Mouse (Mus musculus): Measurements from ENCODE around the gene Iqgap2. TPM values are rescaled to one million over a fixed set of nuclear protein-coding genes. Genes with fewer than 3 reads are reported as not detected.

The Iqgap2 gene
- polyA plus RNA-seq, 1 experiment, result 6.0 TPM

- DNase-seq (ENCODE audit: low spot score), result no peak
Observed at GRCm38 (mm10) chr13:95714271-95714975, 177.3 kb downstream of the Iqgap2 start.

DNA sequence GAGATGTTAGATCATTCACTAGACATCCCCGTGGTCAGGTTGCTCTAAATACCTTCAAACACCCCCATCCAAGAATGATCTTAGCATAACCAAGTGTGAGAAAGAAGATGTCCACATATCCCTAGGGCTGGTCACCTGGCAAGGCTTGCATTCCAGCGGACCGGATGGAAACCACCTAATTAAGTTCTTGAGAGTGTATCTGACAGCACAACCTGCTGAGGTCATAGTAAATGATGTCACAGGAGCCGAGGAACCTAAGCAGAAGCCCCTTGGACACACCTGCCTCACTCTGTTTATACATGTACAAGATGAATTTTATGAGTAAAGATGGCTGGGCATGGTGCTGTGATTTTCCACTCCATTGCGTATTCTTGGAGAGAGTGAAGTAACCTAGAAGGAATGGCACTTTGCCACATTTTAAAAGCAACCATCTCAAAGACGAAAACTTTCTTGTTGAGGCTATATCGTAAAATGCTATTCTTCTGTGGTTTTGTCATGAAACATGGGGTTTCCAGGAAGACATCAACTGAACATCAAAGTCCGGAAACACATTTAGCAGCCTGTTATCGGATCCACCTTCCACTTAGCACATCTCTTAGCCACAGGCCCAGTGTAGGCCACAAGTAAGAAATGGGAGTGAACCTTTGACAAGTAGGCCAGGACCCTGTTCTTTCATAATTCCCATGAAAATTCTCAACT lies 179.0 kb downstream of the Iqgap2 start:
- no peak for DNase-seq (ENCODE audit: low spot score)

DNA sequence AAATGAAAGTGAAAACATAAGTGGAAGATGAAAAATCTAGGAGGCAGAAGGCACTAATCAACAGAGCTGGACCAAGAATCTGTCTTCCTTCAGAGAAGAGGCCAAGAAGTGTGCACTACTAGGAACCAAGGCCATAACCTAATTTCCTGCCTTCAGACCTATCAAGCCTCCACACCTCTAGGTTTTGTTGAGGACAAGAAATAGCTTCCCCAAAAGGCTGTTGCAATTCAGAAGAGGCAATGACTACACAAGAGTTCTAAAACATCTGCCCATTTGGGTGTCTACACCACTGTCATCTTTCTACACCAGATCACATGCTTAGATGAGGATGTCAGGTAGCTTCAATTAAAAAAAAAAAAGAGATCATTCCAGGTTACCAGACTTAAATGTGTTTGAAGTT lies 179.7 kb downstream of the Iqgap2 start:
- DNase-seq (ENCODE audit: low spot score), result no peak

DNA sequence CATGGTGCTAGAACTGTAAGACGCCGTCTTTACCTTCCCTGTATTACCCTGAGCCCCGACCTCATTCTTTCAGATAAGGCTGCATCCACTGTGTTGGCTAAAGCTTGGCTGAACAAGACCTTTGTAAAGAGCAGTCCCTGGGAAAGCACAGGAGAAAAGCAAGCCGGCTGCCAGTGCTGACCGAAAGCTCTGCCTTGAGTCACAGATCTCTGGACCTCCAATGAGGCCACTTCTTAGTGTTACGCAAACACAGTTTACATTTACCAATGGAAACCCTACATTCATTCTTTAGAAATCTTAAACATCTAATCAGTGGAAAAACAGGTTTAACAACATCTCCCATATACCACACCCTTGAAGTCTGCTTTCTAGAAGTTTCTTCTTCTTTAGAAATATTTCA lies 186.1 kb downstream of the Iqgap2 start:
- no peak for DNase-seq (ENCODE audit: low spot score)

DNA sequence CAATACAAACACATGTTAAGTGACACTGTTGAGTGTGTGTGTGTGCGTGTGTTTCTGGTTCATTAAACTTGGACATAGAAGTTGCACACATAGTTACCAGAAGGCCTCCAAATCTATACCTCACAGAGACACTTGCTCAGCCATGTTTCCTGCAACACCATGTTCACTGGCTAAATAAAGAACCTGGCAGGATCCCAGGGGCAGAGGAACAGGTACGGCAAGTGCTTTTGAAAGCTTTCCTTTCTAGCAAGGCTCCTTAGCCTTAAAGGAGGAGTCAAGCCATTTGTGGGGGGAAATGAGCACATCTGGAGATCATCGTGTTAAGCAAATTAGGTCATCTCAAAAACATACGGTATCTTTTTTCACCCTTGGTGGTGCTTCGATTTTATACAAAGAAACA lies 188.3 kb downstream of the Iqgap2 start:
- DNase-seq (ENCODE audit: low spot score), result no peak

GRCm38 (mm10) chr13:95697874-95698273 lies 193.8 kb downstream of the Iqgap2 start:
- no peak for DNase-seq (ENCODE audit: low spot score)

DNA sequence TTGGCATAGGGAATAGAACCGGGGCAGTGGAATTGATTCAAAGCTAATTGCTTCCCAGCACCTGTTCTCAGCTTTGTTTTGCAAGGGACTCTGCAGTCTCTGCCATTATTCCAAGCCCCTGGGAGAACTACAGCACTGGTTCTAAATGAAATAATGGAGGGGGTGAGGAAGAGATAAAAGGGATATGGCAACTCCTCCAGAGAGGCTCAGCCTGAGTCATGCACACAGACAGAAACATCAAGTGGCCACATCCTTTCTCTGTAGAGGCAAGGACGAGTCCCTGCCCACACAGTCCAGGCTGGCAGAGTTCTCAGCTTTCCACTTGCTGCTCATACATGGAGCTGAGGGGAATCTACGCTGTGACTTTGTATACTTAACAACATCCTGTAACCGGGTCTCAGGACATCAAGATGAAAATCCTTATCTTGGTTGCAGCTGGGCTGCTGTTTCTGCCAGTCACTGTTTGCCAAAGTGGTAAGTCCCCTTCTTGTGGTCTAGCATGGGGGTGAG lies 195.0 kb downstream of the Iqgap2 start, which contains the start of gene F2rl2:
F2rl2 (plus strand) TSS at position 200 of the 510 bp plus-strand sequence.
- DNase-seq (ENCODE audit: low spot score), result no peak

DNA sequence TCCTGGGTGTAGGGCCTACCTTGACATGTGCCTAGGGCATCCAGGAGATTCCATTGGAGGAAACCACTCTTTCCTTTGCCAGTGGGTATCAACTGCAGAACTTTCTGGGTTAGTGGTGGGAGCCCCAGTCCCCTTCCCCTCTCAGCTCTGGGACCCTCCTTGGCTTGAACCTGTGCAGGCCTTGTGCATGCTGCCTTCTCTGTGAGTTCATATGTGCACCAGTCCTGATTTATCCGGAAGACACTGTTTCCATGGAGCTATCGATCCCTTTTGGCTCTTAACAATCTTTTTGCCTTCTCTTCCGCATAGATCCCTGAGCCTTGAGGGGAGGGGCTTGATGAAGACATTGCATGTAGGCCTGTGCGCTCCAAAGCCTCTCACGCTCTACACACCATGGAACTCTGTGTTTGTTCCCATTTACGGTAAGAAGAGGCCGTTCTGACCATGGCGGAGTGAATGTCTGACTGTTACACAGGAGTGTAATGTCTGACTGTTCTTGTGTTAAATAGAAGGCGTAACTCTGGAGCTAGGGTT lies 195.5 kb downstream of the Iqgap2 start:
- DNase-seq (ENCODE audit: low spot score), result no peak

DNA sequence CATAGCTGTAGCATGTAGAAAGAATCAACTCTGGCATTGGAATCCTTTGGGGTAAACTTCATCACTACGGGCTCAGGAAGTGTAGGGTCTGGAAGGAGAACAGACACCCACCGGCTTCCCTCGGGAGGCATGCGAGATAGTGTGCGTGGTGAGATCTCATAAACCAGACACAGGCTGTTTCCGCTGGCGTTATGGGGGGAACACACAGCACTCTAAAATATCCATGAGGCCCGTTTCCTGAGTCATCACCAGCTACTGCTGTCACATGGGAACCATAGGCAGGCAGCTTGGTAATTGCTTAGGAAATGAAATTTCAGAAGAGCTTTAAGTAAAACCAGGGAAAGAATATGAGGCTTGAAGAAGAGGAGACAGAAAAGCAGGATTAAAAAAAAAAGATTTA lies 199.5 kb downstream of the Iqgap2 start:
- no peak for DNase-seq (ENCODE audit: low spot score)

DNA sequence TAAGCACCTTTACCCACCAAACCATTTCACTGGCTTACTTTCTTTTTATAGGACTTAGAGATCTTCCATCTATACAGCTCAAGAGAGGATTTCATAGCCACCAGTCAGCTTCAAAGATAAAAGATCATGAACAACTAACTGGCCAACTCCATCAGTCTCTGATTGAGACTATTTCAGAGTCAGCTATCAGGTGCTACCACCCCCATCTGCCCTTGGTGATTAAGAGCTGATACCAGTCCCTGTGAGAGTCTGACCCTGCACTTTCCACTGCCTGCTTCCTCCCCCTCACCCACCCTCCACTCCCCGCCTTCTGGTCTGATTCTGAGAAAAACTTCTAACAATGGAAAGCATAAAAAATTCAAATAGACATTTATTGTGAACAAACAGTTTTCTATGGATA lies 203.1 kb downstream of the Iqgap2 start:
- no peak for DNase-seq (ENCODE audit: low spot score)

DNA sequence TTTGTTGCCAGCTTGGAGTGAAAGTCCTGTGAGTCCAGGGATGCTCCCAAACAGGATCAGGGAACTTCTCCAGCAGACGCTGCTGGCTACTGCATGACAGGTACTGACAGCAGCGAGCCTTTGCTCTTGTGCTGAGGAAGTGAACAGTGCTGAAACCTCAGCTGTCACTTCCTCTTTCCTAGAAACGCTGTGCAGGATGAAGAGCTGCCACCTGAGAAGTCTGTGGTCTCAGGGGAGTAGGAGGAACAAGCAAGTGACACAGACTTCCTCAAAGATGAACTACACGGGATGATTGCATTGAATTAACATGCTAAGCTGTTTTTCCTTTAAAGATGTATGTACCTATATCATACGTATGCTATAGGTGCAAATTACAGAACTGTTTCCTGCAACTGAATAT lies 206.0 kb downstream of the Iqgap2 start:
- DNase-seq (ENCODE audit: low spot score), result no peak

DNA sequence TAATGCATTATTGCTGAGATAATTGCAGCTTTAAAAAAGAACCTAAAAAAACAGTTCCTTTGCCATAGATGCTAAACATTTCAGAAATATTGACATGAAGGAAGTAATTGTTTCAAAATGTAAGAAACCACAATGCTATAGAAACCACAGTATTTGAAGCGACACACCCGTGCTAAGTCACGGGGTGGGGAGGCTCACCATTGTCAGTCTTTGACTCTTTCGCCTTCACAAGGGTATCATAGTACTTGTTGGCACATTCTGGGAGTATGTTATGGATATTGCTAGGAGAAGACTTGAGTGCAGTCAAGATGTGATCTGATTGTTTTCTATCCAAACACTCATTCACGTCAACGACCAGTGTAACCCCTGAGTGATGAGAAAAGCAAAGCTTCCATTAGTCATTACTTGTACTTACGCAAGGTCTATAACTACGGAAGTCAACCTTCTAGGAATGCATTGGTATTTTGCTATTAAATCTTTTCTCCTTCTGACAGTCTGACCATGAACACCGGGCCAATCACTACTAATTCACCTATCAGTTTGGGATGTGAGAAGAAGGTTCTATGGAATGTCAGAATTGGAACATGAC lies 207.0 kb downstream of the Iqgap2 start:
- DNase-seq (ENCODE audit: low spot score), result no peak

- no peak for DNase-seq (ENCODE audit: low spot score)
Observed at GRCm38 (mm10) chr13:95679491-95679941, 212.2 kb downstream of the Iqgap2 start.

GRCm38 (mm10) chr13:95679078-95679477 lies 212.6 kb downstream of the Iqgap2 start:
- no peak for DNase-seq (ENCODE audit: low spot score)

DNA sequence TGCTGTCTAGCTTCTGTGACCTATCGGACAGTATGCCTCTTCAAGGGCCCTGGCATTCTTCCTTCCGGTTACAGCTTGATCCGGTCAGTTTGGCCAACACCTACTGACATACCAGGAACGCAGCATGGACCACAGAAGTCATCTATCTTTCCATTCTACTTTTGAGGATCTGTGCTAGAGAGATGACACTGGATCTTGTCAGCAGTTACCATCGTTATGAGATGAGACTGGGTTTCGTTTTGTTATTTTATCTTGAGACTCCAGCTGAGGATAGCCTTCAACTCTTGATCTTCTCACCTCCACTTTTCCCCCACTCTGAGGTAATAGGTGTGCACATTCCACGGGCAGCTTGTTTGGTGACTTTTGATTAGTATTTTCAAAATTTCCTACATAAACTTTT lies 219.3 kb downstream of the Iqgap2 start:
- no peak for DNase-seq (ENCODE audit: low spot score)

- DNase-seq (ENCODE audit: low spot score), result no peak
Observed at GRCm38 (mm10) chr13:95671108-95671897, 220.4 kb downstream of the Iqgap2 start.

- DNase-seq (ENCODE audit: low spot score), result no peak
Observed at GRCm38 (mm10) chr13:95670534-95670933, 221.2 kb downstream of the Iqgap2 start.

DNA sequence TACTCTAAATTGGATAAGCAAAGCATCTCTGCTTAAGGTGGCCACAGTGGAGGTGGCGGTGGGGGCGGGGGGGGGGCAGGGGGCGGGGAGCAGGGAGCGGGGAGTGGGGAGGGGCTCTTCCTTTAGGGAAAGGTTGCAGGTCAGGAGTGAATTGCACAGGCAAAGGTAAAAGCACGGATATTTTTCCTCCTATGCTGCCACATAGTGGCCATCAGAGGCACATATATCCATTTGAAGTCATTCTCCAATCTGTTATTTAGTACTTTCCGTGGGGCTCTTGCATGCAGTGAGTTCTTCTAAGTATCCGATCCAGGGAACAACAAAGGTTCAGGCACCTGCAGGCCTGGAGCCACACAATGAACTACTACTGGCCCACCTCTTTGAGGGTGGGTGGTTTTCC lies 224.5 kb downstream of the Iqgap2 start:
- DNase-seq (ENCODE audit: low spot score), result no peak

- DNase-seq (ENCODE audit: low spot score), result no peak
Observed at GRCm38 (mm10) chr13:95665644-95666356, 225.9 kb downstream of the Iqgap2 start.

DNA sequence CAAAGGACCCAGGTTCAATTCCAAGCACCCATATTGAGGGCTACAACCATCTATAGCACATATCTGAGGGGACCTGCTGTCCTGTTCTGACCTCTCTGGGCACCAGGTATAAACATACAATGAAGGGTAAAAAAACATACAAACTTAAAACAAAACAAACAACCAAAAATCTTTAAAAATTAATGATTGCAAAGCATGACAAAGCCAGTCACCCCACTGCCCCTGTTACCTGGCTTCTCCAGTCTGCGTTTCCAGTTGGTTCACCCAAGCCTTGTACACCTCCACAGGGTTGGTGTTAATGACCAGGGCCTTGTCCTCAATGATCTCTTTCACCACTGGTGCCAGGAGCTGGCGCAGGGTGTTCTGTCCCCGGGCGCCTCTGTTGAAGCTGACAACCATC lies 227.9 kb downstream of the Iqgap2 start:
- no peak for DNase-seq (ENCODE audit: low spot score)

DNA sequence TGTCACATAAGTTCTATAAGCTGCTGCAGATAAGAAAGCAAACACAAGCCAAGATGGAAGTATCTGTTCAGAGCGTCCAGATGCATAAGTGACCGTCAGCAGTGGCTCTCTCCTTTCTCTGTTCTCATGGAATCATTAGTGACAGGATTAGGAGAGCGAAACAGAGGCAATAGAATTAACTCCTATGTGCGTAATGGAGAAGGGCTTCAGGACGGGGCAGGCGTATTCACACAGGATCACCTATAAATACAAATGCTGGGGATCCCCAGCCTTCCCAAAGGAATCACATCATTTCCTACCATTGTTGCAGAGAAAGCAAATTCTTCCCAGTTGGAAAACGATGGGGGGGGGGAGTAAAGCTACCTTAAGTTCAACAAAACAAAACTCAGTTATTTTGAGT lies 232.3 kb downstream of the Iqgap2 start:
- DNase-seq (ENCODE audit: low spot score), result no peak

All from urinary bladder, adult 2 months (tissue).